13 mouse cellular contexts compared by ENCODE assay signal in genomic region chr11:88470599-88470998, GRCm38 (mm10).
DNase-seq lines count a peak whose midpoint lies in the region; ATAC-seq and TF ChIP-seq lines count a peak whose summit lies in the region.
"Had no signal": no experiment of that assay in that cellular context is flagged by ENCODE, and none has a peak within 500 bp of the region (broad histone marks: within the 10 kb centered on the region; RNA-seq: fewer than 3 reads in every experiment).

No protein-coding gene starts in this region.

- no peak for DNase-seq in heart, postnatal 10 days
- peak; percentile 14 for DNase-seq in liver, adult 2 months (ENCODE audit: extremely low read depth, low read depth, low spot score)
- no peak for DNase-seq in liver, postnatal 0 days
- DNase-seq in heart, postnatal 0 days (ENCODE audit: low spot score) = peak; percentile 49
- no peak for DNase-seq in MN1 (ENCODE audit: low spot score)
- DNase-seq: cerebellum, adult 9-11 months; lung, postnatal 4 days; thymus, postnatal 4 days had no signal

- no peak for TF ChIP-seq CTCF in liver, adult 2 months (IDR thresholded peaks at IDR 0.05; ENCODE audit: low read depth, low read length)
- no peak for TF ChIP-seq CTCF in liver, postnatal 0 days (IDR thresholded peaks at IDR 0.05; ENCODE audit: low read depth)
- TF ChIP-seq CTCF in heart, postnatal 0 days (IDR thresholded peaks at IDR 0.05; ENCODE audit: low read depth) = no peak

- H3K9ac ChIP-seq in heart, embryonic 13.5 days = peak overlapping the region; percentile 53
- no peak overlapping the region for H3K9ac ChIP-seq in liver, adult 2 months (ENCODE audit: low read depth, low read length)
- no peak overlapping the region for H3K9ac ChIP-seq in liver, postnatal 0 days (replicated peaks)
- no peak overlapping the region; the same call in 1 of the 2 replicates for H3K9ac ChIP-seq in heart, postnatal 0 days (replicated peaks; ENCODE audit: low read depth, low read length)
- no peak overlapping the region for H3K9ac ChIP-seq in liver, embryonic 12.5 days

- H3K27me3 ChIP-seq in heart, embryonic 13.5 days (replicated peaks) = no peaks in the 10 kb centered on the region
- H3K27me3 ChIP-seq in liver, adult 2 months (ENCODE audit: control insufficient read depth, insufficient read depth, low read length) = no peaks in the 10 kb centered on the region
- no peaks in the 10 kb centered on the region for H3K27me3 ChIP-seq in liver, postnatal 0 days (ENCODE audit: insufficient read depth, low read length)
- no peaks in the 10 kb centered on the region for H3K27me3 ChIP-seq in heart, postnatal 0 days (ENCODE audit: control insufficient read depth, insufficient read depth, low read length)
- H3K27me3 ChIP-seq in liver, embryonic 12.5 days (replicated peaks) = no peaks in the 10 kb centered on the region

- TF ChIP-seq EP300 in liver, postnatal 0 days (IDR thresholded peaks at IDR 0.05; ENCODE audit: low read depth) = no peak
- no peak for TF ChIP-seq EP300 in heart, postnatal 0 days (IDR thresholded peaks at IDR 0.05; ENCODE audit: low read depth)

- peak overlapping the region; percentile 44 for H3K4me2 ChIP-seq in heart, embryonic 13.5 days
- H3K4me2 ChIP-seq in liver, postnatal 0 days (ENCODE audit: low read depth, low read length) = no peak overlapping the region
- peak overlapping the region; percentile 20 for H3K4me2 ChIP-seq in heart, postnatal 0 days (ENCODE audit: low read depth, low read length)
- H3K4me2 ChIP-seq in liver, embryonic 12.5 days = no peak overlapping the region

- peak overlapping the region; percentile 95 for H3K27ac ChIP-seq in heart, embryonic 13.5 days (replicated peaks)
- no peak overlapping the region for H3K27ac ChIP-seq in liver, adult 2 months (replicated peaks; ENCODE audit: insufficient read depth, low read depth, low read length)
- no peak overlapping the region for H3K27ac ChIP-seq in liver, postnatal 0 days (ENCODE audit: low read depth)
- peak overlapping the region; percentile 72 for H3K27ac ChIP-seq in heart, postnatal 0 days (ENCODE audit: low read depth)
- H3K27ac ChIP-seq in liver, embryonic 12.5 days = no peak overlapping the region
- H3K27ac ChIP-seq: left cerebral cortex, adult 2 months had no signal

- H3K9me3 ChIP-seq in heart, embryonic 13.5 days = no peaks in the 10 kb centered on the region
- H3K9me3 ChIP-seq in liver, postnatal 0 days (ENCODE audit: low read length) = no peaks in the 10 kb centered on the region
- H3K9me3 ChIP-seq in heart, postnatal 0 days (replicated peaks; ENCODE audit: control insufficient read depth, low read length) = no peaks in the 10 kb centered on the region
- no peaks in the 10 kb centered on the region for H3K9me3 ChIP-seq in liver, embryonic 12.5 days (replicated peaks)

- peaks cover 87% of the 10 kb centered on the region for H3K4me1 ChIP-seq in heart, embryonic 13.5 days
- no peaks in the 10 kb centered on the region for H3K4me1 ChIP-seq in liver, adult 2 months (ENCODE audit: control insufficient read depth, insufficient read depth, low read length)
- no peaks in the 10 kb centered on the region; the same call in 1 of the 2 replicates for H3K4me1 ChIP-seq in liver, postnatal 0 days (ENCODE audit: insufficient read depth)
- peaks cover 45% of the 10 kb centered on the region for H3K4me1 ChIP-seq in heart, postnatal 0 days (ENCODE audit: control insufficient read depth, insufficient read depth)
- peaks cover 32% of the 10 kb centered on the region; the same call in 1 of the 2 replicates for H3K4me1 ChIP-seq in liver, embryonic 12.5 days

- intact Hi-C loops in heart, postnatal 10 days (cut with DNase I) = loop anchor here (5.0 kb wide), 1 partner anchor 52 kb away; no protein-coding TSS in a partner anchor

- peak; percentile 15; the same call in 1 of the 2 replicates for ATAC-seq in heart, embryonic 13.5 days (ENCODE audit: extremely low read depth, insufficient number of reproducible peaks, low FRiP score, low TSS enrichment)
- ATAC-seq in liver, postnatal 0 days = no peak
- ATAC-seq in heart, postnatal 0 days (ENCODE audit: insufficient read depth, low read depth) = 0 out of 2 replicates have a peak, but pooled peaks have one; percentile 9
- ATAC-seq in liver, embryonic 12.5 days = peak; percentile 47; the same call in 1 of the 2 replicates
- ATAC-seq: CD4-positive, CD25-positive, alpha-beta regulatory T cell, adult 4 months had no signal

- no peak overlapping the region for H3K4me3 ChIP-seq in heart, embryonic 13.5 days
- H3K4me3 ChIP-seq in liver, adult 2 months (ENCODE audit: insufficient read depth, low read depth, low read length) = no peak overlapping the region
- no peak overlapping the region for H3K4me3 ChIP-seq in liver, postnatal 0 days (ENCODE audit: low read depth, low read length)
- no peak overlapping the region for H3K4me3 ChIP-seq in heart, postnatal 0 days (ENCODE audit: low read depth, low read length)
- H3K4me3 ChIP-seq in liver, embryonic 12.5 days = no peak overlapping the region
- H3K4me3 ChIP-seq: erythroblast, embryonic 14.5 days; left cerebral cortex, adult 2 months had no signal

- no peaks in the 10 kb centered on the region for H3K36me3 ChIP-seq in heart, embryonic 13.5 days
- no peaks in the 10 kb centered on the region for H3K36me3 ChIP-seq in liver, adult 2 months (ENCODE audit: control insufficient read depth, insufficient read depth, low read length)
- H3K36me3 ChIP-seq in liver, postnatal 0 days (replicated peaks; ENCODE audit: insufficient read depth, low read length) = no peaks in the 10 kb centered on the region
- H3K36me3 ChIP-seq in heart, postnatal 0 days (replicated peaks; ENCODE audit: control insufficient read depth, insufficient read depth, low read length) = no peaks in the 10 kb centered on the region
- 0 out of 2 replicates have a peak, but pooled peaks cover 5% of the 10 kb centered on the region for H3K36me3 ChIP-seq in liver, embryonic 12.5 days

- H3K79me2 ChIP-seq in liver, adult 2 months (ENCODE audit: control insufficient read depth, insufficient read depth, low read length) = no peaks in the 10 kb centered on the region

- TF ChIP-seq POLR2A in liver, adult 2 months (IDR thresholded peaks at IDR 0.05; ENCODE audit: extremely low read depth, insufficient read depth, low read length) = no peak

Comparison
In these comparisons a context has a peak if more than half of its experiments do, and no peak if none do; other contexts are left out.
1. DNase-seq: peak in liver, adult 2 months (single experiment) and heart, postnatal 0 days (single experiment); none in heart, postnatal 10 days (0 of 2), liver, postnatal 0 days (single experiment) and MN1 (single experiment).
2. H3K27ac ChIP-seq: peak in heart, embryonic 13.5 days (single experiment) and heart, postnatal 0 days (single experiment); none in liver, adult 2 months (single experiment), liver, postnatal 0 days (single experiment) and liver, embryonic 12.5 days (single experiment).
3. H3K4me2 ChIP-seq: peak in heart, embryonic 13.5 days (single experiment) and heart, postnatal 0 days (single experiment); none in liver, postnatal 0 days (single experiment) and liver, embryonic 12.5 days (single experiment).